ENCODE assay signal across 8 mouse cellular contexts in the genomic region with DNA sequence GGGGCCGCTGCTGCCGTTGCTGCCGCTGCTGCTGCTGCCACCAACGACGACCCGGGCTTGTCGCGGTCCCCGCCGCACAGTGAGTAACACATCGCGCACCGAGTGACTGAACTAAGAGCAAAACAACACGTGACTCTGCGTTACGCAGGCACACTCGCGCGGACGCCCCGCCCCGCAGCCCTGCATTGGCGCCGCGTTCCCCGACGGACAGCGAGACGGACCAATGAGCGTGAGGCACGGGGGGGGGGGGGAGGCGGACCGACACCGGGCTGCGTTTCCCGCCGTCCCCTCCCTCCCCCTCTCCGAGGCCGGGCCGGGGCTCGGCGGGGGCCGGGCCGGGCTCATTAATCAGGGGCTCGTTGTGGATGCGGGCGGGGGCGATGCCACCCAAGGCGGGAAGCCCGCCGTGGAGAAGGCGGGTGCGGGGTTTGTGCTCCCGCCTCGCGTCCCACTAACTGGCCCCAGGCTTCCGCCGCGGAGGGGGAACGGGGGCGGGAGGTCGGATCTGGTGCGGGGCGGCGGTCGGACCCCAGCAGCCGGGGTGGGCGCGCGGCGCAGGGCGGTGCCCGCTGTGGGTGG. TPM values are rescaled to one million over a fixed set of nuclear protein-coding genes. Genes with fewer than 3 reads are reported as not detected.
DNase-seq lines count a peak whose midpoint lies in the region; ATAC-seq and TF ChIP-seq lines count a peak whose summit lies in the region.

No protein-coding gene starts in this region.

- peak overlapping the region; percentile 88 for H3K4me3 ChIP-seq in hindbrain, embryonic 10.5 days
- peak overlapping the region; percentile 68 for H3K4me3 ChIP-seq in lung, embryonic 15.5 days
- peak overlapping the region; percentile 78 for H3K4me3 ChIP-seq in thymus, adult 2 months (ENCODE audit: control insufficient read depth, insufficient read depth, low read length)

- peaks cover 68% of the 10 kb centered on the region for H3K4me1 ChIP-seq in hindbrain, embryonic 10.5 days (replicated peaks)
- H3K4me1 ChIP-seq in lung, embryonic 15.5 days = peaks cover 46% of the 10 kb centered on the region
- H3K4me1 ChIP-seq in thymus, adult 2 months (replicated peaks; ENCODE audit: control insufficient read depth, insufficient read depth, low read length) = peaks cover 20% of the 10 kb centered on the region

- H3K4me2 ChIP-seq in lung, embryonic 15.5 days = peak overlapping the region; percentile 91

- H3K27me3 ChIP-seq in hindbrain, embryonic 10.5 days (ENCODE audit: insufficient read depth, poor library complexity, severe bottlenecking) = peaks cover 23% of the 10 kb centered on the region; the same call in 1 of the 2 replicates
- peaks cover 3% of the 10 kb centered on the region; the same call in 1 of the 2 replicates for H3K27me3 ChIP-seq in lung, embryonic 15.5 days
- H3K27me3 ChIP-seq in thymus, adult 2 months (ENCODE audit: control insufficient read depth, insufficient read depth, low read length) = no peaks in the 10 kb centered on the region

- no peaks in the 10 kb centered on the region for H3K9me3 ChIP-seq in hindbrain, embryonic 10.5 days
- H3K9me3 ChIP-seq in lung, embryonic 15.5 days = no peaks in the 10 kb centered on the region

- WGBS in hindbrain, embryonic 10.5 days = under 1% methylated on average over 72 of the region's 73 CpGs
- under 1% methylated on average over 44 of the region's 73 CpGs for WGBS in lung, embryonic 15.5 days
- 1% methylated on average over 69 of the region's 73 CpGs for WGBS in thymus, adult 2 months

- peak; percentile 99 for DNase-seq in Muller cell, postnatal 12 days (ENCODE audit: inconsistent ontology term)
- DNase-seq in cerebellum, adult 9-10 months = peak; percentile 98
- DNase-seq in hindbrain, embryonic 10.5 days (ENCODE audit: low spot score) = peak; percentile 97
- peak; percentile 94 for DNase-seq in layer of hippocampus, adult 9-10 months (ENCODE audit: low spot score)
- peak; percentile 93 for DNase-seq in ovary, adult 18-20 months (ENCODE audit: low spot score)
- peak; percentile 94 for DNase-seq in thymus, adult 2 months

- peak overlapping the region; percentile 99 for H3K27ac ChIP-seq in hindbrain, embryonic 10.5 days
- peak overlapping the region; percentile 98 for H3K27ac ChIP-seq in lung, embryonic 15.5 days
- H3K27ac ChIP-seq in thymus, adult 2 months (ENCODE audit: control insufficient read depth, insufficient read depth, low read length) = peak overlapping the region; percentile 32; the same call in 1 of the 2 replicates

- H3K9ac ChIP-seq in lung, embryonic 15.5 days = peak overlapping the region; percentile 85

- TF ChIP-seq CTCF in thymus, adult 2 months (IDR thresholded peaks at IDR 0.05; ENCODE audit: borderline replicate concordance, control insufficient read depth, extremely low read depth, insufficient read depth, low read length, poor library complexity) = 0 out of 2 replicates have a peak, but pooled peaks have one; percentile 15

- peak; percentile 99 for TF ChIP-seq POLR2A in thymus, adult 2 months (IDR thresholded peaks at IDR 0.05; ENCODE audit: control insufficient read depth, extremely low read depth, insufficient read depth, low read length, poor library complexity)

- peaks cover 26% of the 10 kb centered on the region for H3K36me3 ChIP-seq in hindbrain, embryonic 10.5 days
- no peaks in the 10 kb centered on the region for H3K36me3 ChIP-seq in lung, embryonic 15.5 days
- H3K36me3 ChIP-seq in thymus, adult 2 months (ENCODE audit: control insufficient read depth, insufficient read depth, low read length) = no peaks in the 10 kb centered on the region

- ATAC-seq in frontal cortex, adult (ENCODE audit: low TSS enrichment) = peak; percentile 71
- ATAC-seq in lung, embryonic 15.5 days (ENCODE audit: borderline replicate concordance, extremely low read depth, low FRiP score, low TSS enrichment) = peak; percentile 88

RNA-seq across cellular contexts. Expression of gene Irs2, which starts 0.7 kb away (rescaled TPM):
- 4.9 and 6.0 TPM in 2 replicates for polyA plus RNA-seq in hindbrain, embryonic 10.5 days (2016; fragmentation: Nextera tagmentation; extraction: Ambion mirVana)
- polyA plus RNA-seq in lung, embryonic 15.5 days (2015; fragmentation: Nextera tagmentation; extraction: Ambion mirVana) = 4.1 TPM in 2 replicates
- 17.1 and 20.4 TPM in 2 replicates for polyA plus RNA-seq in thymus, adult 2 months (2012; rRNA removed)

Comparison
In these comparisons a context has a peak if more than half of its experiments do, and no peak if none do; other contexts are left out.
1. Peak in every context shown above with its lines: DNase-seq, ATAC-seq, H3K4me3 ChIP-seq and H3K27ac ChIP-seq.
2. H3K27ac ChIP-seq: peak in every context shown above with its lines; median percentile 99 in hindbrain, embryonic 10.5 days; 98 in lung, embryonic 15.5 days; 32 in thymus, adult 2 months.